Mouse (Mus musculus): ENCODE data around the gene Gm21693.
"Not testable (repeated sequence)": the region's sequence is repeated elsewhere in the genome, so short reads cannot be mapped to it uniquely, and the experiment has no call there.

Gm21693 gene

GRCm38 (mm10) chrY:3345229-3345628 is at the start of gene Gm21693:
Gm21693 (minus strand) TSS chrY:3345329.
- not testable (repeated sequence) for DNase-seq (ENCODE audit: low spot score)

- not testable (repeated sequence) for DNase-seq (ENCODE audit: low spot score)
Measured at GRCm38 (mm10) chrY:3340661-3341060, 4.5 kb downstream of the Gm21693 start.

GRCm38 (mm10) chrY:3306349-3306748 is 38.8 kb downstream of the Gm21693 start, which contains the start of gene Gm21677:
Gm21677 (minus strand) TSS chrY:3306449.
- DNase-seq (ENCODE audit: low spot score) = not testable (repeated sequence)

Data from ovary, adult 18-20 months (tissue).